Mouse (Mus musculus) yolk sac, embryonic 10.5 days (tissue): Measurements from ENCODE around the gene Dgcr8.

Experiments
- DNase-seq: peaks from one replicate; pipeline ENCODE4 v3.0.0-alpha.2; 2017; ENCODE audit warnings: low spot score

Gene Dgcr8

DNA sequence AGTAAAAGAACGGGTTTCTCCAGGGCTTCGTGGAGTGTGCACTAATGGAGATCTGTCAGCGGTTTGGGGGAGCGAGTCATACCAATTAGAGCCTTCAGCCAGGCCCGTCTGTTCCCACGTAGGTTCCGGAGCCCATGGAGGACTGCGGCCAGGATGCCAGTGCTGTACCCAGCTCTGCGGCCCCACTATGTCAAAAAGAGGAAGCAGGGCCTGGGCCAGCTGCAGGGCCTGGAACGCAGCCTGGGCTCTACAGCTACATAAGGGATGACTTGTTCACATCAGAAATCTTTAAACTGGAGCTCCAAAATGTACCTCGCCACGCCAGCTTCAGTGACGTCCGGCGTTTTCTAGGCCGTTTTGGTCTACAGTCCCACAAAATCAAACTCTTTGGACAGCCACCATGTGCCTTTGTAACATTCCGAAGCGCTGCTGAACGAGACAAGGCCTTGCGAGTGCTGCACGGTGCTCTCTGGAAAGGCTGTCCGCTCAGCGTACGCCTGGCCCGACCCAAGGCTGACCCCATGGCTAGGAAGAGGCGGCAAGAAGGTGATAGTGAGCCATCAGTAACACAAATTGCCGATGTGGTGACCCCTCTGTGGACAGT lies 39.6 kb downstream of the Dgcr8 start:
- DNase-seq: peak; percentile 58

GRCm38 (mm10) chr16:18248433-18249363 lies 40.3 kb downstream of the Dgcr8 start, which contains the start of the genes Trmt2a and Ranbp1:
Gene Trmt2a (plus strand): TSS chr16:18248679.
Gene Ranbp1 (minus strand): TSS chr16:18248732.
- DNase-seq: peak; percentile 98

- no peak for DNase-seq
Observed at GRCm38 (mm10) chr16:18247521-18248399, 41.3 kb downstream of the Dgcr8 start.

GRCm38 (mm10) chr16:18241581-18241980 lies 47.5 kb downstream of the Dgcr8 start:
- DNase-seq: no peak

- DNase-seq: no peak
Observed at GRCm38 (mm10) chr16:18236676-18237501, 52.2 kb downstream of the Dgcr8 start.

- peak; percentile 73 for DNase-seq
Observed at GRCm38 (mm10) chr16:18235389-18236065, 53.5 kb downstream of the Dgcr8 start.

DNA sequence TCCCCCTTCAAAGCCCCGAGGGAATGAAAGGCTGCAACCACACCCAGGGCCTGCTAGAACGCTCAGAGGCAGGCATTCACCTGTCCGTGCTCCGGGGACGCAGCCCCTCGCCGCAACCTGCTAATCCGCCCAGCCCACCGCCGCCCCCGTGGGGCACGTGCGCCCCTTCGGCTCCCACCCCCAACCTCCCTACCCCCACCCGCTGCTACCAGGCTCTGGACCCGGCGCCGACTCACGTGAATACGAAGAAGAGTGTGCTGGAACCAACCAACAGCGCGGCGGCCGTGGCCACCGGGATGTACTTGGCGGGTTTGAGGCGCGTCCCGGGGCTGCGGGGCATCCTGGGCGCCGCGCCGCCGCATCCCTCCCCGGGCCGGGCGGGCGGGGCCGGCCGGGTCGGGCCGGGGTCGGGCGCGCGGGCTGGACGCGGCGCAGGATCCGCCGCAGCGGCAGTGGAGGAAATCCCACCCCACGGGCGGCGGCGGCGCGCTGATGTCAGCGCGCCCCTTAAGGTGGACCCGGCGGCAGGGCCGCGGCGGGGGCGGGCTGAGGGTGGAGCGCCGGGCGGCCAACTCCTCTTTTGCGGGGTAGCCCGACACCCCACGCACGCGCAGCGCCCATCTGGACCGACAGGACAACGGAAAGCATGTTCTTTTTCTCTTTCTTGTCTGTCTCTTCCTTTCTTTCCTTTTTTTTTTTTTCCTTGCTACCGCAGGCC lies 54.2 kb downstream of the Dgcr8 start, which contains the start of gene Zdhhc8:
Gene Zdhhc8 (minus strand): TSS at position 466 of the 718 bp plus-strand sequence.
- peak; percentile 75 for DNase-seq

DNA sequence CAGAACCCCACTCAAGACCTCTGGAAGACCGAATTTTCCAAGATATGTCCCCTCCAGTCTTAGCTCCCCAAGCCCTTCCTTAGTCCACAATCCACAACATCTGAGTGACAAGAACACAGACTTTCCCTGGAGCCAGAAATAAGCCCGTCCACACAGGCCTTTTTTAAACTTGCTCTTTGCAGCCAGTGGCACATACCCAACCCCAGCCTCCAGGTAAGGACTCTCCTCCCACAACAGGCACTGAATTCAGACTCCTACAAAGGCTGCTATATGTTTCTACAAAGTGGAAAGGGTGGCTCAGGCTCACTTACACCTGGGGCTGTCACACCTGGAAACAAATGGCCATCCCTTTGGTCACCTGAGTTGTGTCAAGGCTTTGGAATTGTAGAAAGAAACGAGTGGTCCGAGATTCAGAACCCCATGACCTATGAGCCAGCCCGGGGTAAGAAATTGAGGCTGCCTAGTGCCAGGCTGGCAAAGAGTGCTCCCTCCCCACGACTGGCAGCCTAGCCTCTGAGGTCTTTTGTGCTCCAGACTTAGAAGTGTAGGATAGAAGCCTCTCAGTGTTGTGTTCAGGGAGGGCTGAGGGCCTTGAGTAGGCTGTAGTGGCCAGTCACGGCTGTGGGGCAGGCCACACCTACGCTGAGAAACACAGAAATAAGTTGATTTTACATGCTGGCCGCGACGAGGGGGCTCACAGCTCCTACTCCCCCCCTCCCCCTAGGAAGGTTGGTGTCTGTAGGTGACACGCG lies 55.0 kb downstream of the Dgcr8 start:
- DNase-seq: no peak

DNA sequence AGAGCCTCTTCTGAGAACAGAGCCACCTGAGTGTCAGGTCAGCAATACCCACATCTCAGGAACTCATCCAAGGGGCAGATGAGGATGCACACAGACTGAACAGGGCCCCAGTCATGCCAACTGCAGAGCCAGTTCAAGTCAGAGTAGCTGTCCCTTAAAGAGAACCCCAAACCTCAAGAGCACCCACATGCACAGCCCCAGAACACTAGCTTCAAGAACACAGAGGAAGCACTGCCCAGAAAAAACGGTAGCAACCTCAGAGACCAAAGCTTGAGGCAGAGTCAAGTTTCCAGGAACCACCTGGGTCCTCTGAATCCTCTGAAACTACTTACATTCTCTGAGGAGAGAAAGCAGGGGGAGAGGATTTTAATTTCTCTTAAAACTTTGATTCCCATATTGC lies 55.6 kb downstream of the Dgcr8 start:
- DNase-seq: no peak

DNA sequence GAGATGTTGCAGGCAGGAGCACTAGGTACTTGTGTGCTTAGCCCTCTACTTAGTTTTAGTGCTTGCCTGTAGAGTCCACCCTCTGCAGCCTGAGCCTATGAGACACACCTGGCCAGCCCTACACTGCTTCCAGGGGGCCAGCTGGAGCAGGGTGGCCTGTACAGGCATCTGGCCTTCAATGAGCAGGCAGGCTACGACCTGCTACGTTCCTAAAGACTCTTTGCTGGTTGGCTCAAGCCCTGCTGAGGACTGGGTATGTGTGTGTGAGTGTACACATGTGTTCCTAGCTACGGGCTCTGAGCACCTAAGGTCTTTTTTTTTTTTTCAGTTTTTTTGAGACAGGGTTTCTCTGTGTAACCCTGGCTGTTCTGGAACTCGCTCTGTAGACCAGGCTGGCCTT lies 57.6 kb downstream of the Dgcr8 start:
- no peak for DNase-seq

- DNase-seq: no peak
Observed at GRCm38 (mm10) chr16:18231047-18231446, 58.0 kb downstream of the Dgcr8 start.

DNA sequence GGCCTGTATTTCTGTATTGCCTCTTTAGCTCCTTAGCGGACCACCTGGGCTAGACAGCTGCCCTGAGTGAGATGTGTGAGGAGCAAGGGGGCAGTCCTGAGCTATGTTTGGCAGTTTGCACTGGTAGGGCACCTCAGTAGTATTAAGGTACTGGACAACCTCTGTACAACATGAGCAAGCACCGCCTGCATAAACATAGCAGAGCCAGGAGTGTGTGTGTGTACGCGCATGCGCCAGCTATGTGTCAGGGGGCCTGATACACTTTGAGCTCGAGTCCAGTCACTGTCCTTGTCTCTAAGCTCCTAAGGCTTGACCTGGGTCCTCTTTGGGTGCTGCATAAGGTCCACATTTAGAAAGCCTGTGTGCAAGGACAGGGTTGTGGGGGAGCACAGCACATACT lies 58.4 kb downstream of the Dgcr8 start:
- DNase-seq: no peak

GRCm38 (mm10) chr16:18229622-18230021 lies 59.4 kb downstream of the Dgcr8 start:
- no peak for DNase-seq

DNA sequence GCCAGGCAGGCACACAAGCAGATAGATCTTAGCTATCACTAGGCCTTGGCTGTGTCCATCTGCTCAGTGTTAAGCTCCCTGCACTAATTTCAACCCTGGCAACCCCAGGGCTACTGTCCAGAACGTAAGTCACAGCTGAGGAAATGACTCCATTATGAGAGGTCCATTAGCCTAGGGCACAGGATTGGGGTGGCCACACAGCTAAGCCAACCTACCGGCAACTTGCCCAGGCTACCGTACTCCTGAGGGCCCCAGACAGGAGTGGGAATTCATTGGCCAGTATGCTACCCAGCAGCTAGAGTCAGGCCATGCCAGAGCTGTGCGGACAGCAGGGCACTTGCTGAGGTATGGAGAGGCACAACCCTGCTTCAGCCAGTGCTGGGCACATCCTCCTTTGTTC lies 60.2 kb downstream of the Dgcr8 start:
- DNase-seq: no peak

- DNase-seq: no peak
Observed at GRCm38 (mm10) chr16:18227897-18228422, 61.1 kb downstream of the Dgcr8 start.

DNA sequence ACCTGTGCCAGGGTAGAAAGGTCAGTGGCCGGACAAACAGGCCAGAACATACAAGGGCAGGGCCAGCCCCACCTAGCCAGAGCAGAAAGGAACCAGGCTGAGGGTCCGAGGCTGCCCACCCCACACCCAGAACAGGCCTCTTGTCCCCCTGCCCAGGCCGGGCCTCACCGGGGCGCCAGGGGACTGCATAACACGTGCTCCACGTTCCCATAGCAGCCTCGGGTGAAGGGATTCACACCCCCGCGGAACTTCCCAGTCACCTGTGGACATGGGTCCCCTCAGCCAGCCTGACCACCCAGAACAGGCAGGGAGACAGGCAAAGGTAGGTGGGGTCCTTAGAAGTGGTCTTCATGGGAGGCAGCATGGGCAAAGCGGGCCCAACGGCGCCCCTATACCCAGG lies 61.9 kb downstream of the Dgcr8 start:
- no peak for DNase-seq

DNA sequence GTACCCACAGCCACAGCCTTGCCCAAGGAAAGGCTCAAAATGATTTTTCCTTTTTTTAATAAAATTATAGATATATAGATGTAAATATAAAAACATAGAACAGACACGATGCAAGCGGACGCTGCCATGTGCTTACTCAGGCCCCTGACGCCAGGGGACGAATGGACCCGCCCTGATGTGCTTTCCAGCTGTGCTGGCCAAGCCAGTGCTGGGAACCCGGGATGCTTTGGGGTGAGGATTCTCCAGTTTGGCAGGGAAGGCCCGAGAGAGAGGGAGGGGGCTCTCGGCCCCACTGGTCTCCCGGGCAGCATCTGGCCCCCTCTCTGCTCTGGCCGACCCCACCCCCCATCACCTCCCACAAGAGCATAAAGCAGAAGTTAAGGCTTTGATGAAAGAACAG lies 66.9 kb downstream of the Dgcr8 start:
- DNase-seq: no peak

GRCm38 (mm10) chr16:18221543-18221898 lies 67.5 kb downstream of the Dgcr8 start:
- DNase-seq: no peak
